Mouse (Mus musculus): ENCODE data around the gene Mmp11.

Gene Mmp11

DNA sequence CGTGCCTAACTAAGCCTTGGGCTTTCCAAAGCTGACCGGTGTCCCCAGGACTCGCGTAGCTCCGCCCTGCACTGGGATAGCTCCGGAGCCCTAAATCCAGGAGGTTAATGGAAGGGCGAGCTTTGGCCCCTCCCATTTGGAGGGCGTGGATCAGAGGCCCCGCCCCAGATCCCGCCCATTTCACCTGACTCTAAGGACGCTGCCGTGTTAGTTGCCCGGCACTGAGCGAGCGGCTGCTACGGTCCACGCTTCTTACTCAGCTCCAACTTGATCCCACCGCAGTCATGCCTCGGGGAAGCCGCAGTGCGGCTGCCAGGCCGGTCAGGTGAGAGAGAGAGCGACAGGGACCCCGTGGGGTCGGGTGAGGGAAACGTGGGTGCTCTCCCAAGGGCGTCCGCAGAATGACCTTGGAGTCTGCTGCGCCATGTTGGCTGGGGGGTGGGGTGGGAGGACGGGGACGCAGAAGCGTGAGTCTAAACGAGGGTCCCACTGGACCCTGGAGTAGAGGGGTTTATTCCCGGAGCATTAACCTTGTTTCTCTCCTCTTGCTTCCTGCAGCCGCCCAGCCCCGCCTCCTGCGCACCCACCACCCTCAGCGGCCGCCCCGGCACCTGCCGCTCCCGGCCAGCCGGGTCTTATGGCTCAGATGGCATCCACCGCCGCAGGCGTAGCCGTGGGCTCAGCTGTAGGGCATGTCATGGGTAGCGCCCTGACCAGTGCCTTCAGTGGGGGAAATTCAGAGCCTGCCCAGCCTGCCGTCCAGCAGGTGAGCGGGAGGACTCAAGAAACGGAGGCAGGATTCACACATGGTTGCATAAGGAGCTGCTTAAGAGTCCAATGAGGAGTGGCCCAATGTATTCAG is at the start of gene Mmp11:
Gene Mmp11 (minus strand): TSS at position 817 of the 862 bp plus-strand sequence.
- peak; percentile 90 for DNase-seq (ENCODE audit: low spot score)

DNA sequence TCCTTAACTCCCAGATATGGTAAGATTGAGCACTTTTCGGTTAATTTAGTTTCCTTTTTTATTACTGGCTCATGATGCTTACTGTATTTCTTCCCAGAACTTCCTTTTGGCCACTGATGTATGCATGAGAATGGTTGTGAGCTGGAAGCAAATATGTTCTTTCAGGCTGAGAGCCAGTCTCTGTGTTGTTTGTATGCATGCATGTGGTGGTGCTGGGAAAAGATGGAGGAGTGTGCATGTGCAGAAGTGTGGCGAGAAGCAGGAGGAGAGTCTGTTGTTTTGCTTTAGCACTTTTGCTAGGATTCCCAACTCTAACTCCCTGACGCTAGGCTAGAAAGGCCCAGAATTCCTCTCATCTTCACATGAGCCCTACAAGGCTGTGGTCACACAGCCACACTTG is 43.1 kb upstream of the Mmp11 start:
- DNase-seq (ENCODE audit: low spot score), result no peak

DNA sequence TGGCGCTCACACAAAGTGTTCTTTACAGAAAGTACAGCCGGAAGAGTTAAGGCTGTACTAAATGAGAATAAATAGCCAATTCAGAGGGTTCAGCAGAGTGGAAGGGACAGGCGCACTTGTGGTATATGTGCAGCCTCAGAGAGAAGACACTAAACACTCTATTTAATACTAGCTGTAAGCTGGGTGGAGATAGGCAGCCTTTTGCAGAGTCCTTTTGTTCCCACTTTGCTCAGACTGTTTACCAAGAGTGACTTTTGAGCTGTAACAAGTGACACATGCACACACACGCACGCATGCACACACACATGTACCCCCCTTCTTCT is 42.5 kb upstream of the Mmp11 start:
- no peak for DNase-seq (ENCODE audit: low spot score)

DNA sequence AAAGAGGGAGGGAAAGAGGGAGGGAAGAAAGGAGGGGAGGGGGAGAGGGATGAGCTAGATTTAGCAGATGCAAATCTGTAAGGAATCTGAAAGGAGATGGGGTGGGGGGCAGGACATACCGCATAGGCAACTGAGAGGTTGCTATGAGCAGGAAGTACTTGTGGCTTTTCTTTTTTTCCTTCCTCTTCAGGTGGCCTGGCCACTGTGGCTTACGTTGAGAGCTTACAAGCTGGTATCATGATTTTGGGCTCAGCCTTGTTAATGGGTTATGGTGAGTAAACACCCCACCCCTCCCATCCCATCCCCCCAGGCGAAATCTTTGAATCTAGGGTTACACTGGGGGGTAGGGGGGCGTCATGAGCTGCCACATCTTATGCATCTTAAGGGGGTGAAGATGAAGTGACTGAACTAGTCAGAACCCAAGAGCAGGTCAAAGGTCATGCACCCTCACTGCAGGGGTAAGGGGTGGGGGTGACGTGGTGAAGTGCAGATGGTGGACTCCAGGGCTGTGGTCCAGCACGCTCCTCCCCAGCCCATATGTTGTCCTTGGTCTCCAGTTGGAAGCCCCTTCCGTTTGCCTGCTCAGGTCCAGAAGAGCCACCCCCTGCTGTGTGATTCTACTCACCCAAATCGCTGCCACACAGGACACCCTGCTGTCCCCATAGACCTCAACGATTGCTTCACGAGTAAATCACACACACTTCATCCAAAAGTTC is 42.0 kb upstream of the Mmp11 start:
- DNase-seq (ENCODE audit: low spot score), result no peak

DNA sequence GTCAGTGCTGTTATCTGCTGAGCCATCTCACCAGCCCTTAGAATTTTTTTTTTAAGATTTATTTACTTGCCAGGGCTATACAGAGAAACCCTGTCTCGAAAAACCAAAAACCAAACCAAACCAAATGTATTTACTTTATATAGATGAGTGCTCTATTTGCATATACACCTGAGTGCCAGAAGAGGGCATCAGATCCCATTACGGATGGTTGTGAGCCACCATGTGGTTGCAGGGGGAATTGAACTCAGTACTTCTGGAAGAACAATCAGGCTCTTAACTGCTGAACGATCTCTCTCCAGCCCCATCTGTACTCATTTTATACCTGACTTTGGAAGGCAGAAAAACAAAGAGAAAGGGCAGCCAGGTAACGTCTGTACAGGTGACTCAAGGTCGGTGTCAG is 38.9 kb upstream of the Mmp11 start:
- DNase-seq (ENCODE audit: low spot score), result peak; percentile 28

DNA sequence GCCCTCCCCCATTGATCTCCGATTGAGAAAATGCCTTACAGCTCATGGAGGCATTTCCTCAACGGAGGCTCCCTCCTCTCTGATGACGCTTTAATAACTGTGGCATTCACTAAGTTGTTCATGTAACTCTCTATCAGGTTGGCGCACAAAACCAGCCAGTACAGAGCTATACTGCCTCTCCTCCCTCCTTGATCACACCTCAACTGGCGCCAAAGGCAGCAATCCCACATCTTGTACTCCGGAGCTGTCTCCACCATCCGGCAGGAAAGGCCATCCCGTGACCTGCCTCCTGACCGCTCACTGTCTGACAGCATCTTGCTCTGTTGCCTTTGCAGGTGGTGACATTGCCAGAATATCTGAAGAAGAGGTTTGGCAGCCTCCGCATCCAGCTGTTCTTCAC is 37.5 kb upstream of the Mmp11 start:
- no peak for DNase-seq (ENCODE audit: low spot score)

DNA sequence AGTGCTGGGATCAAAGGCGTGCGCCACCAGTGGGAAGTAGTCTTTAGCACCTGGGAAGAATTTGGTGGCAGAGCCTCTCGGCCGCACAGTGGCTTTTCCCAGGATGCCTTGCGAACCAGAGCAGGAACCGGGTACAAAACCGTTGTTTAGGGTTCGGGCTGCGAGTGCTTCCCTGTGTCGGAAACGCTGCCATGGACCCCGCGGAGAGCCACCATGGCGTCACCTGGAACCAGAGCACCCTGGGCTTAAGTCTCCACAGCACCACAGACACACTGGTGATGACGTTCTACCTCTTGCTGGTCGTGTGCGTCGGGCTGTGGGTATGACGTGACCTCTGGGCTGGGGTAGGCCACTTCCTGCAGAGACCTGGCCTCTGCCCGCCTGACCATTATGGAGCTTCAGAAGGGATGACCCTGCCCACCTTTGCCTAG is 18.1 kb upstream of the Mmp11 start, which contains the start of gene Gm5134:
Gene Gm5134 (plus strand): TSS at position 134 of the 431 bp plus-strand sequence.
- DNase-seq (ENCODE audit: low spot score), result no peak

DNA sequence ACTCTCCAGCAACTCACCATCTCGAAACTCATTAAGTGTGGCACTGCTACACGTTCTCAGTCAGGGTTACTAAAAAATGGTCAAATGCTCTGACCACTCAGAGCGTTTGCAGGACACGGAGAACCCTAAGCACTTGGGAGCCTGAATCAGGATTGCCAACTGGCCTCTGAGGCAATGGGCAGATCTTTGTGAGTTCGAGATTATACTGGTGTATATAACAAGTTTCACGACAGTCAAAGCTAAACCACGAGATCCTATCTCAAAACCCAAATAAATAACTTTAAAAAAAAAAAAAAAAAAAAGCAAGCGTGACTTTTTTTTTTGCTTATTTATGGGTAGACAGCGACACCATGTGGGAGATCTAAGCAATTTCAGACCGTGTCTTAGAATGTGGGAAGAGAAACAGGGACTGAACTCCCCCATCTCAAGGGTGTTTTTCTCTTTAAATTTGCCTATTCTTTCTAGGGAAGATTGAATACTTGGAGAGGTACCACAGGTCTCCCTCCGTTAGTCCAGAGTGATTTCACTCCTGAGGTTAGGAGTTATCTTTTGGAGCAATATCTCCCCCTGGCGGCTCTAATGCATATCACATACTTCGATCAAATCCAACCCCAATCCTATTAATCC is 15.2 kb upstream of the Mmp11 start:
- DNase-seq (ENCODE audit: low spot score), result peak; percentile 82

DNA sequence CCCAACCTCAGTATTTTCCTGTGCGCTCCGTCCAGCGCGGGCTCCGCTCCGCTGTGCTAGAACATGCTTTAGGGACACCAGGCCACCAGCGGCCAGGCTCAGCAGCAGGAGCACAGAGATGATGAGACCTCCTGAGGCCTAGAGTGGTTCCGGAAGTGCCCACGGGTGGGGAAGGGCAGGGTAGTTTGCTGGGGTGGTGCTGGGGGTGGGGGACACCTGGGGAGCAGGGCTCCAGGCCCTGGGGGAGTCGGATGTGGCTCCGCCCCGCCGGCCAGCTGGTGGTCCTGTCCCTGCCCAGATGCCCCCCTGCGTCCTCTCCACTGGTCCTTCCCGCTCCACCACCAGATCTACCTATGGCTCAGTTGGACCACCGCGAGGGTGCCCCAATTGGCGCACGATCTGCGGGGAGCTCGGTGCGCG is 14.5 kb upstream of the Mmp11 start:
- DNase-seq (ENCODE audit: low spot score), result peak; percentile 64

DNA sequence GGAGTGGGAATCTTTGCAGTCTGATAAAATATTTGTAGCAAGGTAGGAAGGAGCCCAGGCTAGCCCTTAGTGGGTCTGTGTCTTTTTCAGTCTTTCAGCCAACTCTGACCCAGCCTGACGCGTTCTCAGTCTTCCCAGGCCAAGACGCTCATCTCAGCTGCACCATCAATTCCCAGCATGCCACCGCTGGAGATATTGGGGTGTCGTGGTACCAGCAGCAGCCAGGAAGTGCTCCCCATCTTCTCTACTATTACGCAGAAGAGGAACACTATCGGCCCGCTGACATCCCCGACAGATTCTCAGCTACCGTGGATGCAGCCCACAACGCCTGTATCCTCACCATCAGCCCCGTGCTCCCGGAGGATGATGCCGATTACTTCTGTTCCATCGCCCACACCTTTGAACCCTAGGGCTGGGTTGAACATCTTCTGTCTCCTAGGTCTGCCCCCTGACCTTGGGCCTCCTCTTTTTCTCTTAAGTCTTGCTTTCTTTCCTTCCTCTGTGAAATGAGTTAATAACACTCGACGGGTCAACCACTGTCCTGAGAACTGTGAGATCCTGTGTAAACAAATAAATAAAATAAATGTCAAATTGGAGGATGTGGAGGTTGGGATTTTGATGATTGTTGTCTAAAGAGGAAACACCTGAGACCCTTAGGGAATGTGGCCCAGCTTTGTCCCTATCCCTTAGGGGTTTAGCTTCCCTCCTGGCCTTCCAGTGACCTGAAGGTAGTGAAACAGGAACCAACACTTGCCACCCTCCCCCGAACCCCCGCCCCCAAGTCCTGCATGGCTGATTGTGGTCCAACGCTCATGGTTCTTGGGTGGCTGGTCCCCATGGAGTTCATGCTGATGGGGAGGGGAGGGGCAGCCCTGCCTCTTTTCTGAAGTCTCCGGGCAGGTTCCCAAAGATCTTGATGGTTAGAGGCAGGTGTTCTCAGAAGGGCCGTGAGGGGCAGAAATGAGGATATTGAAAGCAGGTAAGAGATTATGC is 13.1 kb upstream of the Mmp11 start:
- no peak for DNase-seq (ENCODE audit: low spot score)

DNA sequence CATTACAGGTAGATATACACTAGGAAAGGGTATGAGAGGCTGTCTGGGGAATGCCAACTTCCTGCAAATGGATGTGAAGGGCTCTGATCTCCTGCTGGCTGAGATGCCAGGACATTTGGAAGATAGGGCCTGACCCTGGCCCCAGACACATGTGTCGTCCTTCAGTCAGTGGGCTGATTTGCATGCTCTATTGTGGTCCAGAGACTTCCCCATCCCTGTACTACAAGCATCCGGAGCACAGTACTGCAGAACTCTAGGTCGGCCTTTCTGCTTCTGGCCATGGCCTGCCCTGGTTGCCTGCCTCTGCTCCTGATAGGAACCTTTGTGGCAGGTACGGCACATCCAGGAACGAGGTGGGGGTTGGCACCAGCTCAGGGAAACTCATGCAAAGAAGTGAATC is 11.8 kb upstream of the Mmp11 start:
- DNase-seq (ENCODE audit: low spot score), result no peak

DNA sequence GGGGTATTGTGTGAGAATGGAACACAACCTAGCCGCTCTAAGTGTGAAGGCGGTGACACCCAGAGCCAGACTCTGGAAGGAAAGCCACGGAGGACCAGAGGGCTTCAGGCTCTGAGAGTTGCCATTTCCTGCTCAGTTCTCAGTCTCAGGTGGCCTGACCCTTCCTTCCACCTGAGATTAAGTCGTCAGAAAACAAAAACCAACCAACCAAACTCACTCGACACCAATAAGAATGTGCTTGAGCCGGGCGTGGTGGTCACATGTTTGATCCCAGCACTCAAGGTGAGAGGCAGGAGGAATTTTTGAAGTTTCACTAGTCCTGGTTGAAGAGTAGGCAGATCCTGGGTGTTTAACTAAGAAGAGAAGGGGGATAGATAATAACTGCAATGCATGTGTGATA is 9.6 kb upstream of the Mmp11 start:
- DNase-seq (ENCODE audit: low spot score), result no peak

DNA sequence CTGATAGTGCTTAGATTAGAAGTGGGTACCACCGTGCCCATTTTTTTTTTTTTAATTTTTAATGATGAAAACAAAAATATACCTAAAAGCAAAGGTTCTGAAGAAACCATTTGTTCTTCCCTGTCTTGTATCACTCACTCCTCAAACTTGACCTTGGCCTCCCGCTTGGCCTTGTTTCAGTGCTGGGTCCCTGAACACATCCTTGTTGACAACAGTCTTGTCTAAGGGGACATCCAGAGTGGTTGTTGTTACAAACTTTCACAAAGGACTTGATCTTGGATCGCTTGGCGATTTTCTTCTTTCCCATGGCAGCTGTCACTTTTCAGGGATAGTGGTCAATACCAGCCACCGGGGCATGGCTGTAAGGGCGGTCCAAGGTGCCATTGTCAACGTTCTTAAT is 8.9 kb upstream of the Mmp11 start:
- DNase-seq (ENCODE audit: low spot score), result no peak

DNA sequence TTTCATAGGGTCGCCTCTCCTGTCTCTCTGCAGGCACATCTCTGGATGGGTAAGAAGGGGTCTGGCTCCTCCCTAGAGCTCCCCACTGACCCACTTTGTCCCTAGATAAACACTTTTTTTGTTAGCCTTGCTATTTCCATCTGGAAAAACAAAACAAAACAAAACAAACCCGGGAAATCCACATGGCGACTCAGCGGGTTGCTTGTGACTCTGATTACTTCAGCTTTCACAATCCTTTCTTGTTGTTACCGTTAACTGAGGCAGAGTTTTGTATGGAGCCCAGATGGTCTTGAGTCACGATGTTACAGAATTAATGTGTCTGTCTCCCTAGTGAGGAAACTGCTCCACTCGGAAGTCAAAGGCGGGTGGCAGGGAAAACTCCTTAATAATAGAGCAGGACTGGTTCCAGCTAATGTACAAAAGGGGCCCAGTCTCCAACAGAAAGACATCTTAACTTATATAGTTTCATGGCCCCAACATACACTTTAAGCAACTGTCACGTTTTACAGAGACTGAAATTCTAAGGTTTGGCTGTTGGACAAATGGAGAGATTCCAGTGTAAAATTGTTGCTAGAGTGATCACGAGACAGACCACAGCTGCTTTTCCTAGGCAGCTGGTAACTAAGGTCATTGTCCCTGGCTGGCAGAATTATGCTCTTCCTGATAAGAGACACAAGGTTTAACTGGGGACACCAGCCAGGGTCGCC is 7.9 kb upstream of the Mmp11 start:
- DNase-seq (ENCODE audit: low spot score), result peak; percentile 47

DNA sequence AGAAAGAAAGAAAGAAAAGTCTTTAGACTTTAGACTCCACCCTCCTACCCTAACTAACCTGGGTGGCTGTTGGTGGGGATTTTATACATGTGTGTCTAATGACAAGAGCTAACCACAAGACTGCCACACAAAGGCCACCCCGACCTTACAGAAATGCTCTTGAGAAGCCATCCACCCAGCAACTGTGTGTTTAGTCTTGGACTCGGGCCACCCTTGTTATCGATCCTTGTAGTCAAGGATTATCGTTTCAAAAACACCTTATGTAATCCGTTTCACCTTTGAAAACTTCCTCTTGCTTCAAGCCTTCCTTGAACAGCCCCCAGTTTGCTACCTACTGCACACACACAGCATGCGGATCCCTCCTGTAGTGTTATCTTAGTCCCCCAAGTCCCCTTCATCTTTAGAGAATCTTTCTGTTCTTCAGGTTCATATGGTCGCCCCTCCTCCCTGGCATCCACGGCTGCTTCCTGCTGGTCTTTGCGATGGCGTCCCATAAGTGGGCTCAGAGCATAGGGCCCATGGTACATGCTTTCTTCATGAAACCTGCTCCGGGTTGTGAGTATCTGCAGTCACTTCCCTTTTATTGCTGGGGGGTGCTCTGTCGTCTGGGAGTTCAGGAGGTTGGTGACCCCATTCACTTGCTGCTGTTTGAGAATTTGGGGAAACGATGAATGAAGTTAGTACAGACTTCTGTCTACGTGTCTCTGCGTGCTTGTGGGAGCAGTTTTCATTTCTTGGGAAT is 6.6 kb upstream of the Mmp11 start, which contains the start of gene Vpreb3:
Gene Vpreb3 (plus strand): TSS at position 322 of the 742 bp plus-strand sequence.
- DNase-seq (ENCODE audit: low spot score), result no peak

DNA sequence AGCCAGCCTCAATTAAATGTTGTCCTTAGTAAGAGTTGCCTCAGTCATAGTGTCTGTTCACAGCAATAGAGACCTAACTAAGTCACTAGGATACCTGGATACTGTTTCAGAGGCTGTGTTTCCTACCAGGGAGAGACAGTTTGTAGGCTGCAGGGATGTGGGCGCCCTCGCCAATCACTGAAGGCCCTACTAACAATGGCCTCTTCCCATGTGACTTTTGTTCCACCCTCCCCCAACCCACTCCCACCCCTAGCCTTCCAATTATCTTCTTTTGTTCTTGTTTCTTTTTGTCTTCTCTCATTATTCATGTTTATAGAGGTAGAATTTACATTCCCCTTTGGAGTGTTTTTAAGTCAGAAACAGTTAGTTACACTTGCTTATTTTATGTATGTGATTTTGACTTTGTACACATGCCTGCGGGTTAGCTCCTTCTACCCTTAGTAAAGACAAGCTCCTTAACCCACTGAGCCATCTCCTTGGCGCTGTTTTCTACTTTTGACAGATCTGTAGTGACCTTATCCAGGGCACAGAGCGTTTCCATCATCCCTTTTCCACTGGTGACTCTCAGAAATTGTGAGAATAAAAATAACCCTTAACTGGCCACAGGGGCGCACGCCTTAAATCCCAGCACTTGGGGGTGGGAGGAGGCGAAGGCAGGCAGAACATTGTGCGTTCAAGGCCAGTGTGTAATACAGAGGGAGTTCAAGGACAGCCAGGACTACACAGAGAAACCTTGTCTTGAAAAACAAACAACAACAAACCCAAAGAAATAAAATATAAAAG is 4.9 kb upstream of the Mmp11 start:
- no peak for DNase-seq (ENCODE audit: low spot score)

DNA sequence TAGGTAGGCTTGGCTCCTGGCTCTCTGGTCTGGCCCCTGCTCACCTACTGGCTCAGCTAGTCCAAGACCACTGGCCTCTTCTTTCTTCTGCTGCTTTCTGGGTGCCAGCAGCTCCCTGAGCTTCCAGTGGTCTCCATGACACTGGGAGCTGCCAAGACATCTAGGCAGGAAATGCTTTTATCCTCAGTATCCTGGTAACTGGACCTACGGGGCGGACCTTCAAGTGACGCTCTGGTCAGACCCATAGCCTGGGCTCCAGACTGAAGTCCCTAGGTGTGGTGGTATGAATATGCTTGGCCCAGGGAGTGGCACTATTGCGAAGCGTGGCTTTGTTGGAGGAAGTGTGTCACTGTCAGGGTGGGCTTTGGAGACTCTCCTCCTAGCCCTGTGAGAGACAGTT is 4.2 kb upstream of the Mmp11 start, which contains the start of gene Gm867:
Gene Gm867 (minus strand): TSS at position 153 of the 400 bp plus-strand sequence.
- no peak for DNase-seq (ENCODE audit: low spot score)

DNA sequence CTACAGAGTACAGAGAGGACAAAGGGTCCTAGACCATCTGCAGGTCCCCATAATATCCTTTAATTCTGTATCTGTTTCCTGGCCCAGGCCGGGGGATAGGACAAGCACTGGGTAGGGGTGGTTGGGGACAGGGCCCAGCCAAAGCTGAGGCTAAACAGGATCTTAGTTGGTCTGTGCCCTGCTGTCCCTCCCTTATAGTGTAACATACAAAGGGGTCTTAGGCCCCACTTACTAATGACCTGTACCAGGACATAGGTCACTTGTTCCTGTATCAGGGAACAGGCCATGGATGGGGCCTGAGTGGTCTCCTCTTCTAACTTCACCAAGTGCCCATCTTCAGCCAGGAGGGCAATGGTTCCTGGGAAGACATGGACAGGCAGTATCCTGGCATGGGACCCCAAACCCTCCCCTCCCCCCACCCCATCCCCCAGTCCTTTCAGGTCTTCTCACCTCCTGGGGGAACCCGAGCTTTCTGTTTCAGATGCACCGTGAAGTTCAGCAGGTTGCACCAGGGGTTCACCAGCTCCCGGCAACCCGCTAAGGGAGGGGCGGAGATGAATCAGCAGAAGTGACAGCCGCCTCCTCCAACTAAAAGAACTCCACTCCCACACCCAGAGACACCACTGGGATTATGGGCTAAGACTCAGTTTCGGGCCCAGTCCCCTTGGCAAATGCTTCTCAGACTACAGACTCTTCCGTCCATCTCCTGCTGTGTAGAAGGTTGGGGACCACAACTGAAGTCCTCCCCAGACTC is 3.4 kb upstream of the Mmp11 start:
- no peak for DNase-seq (ENCODE audit: low spot score)
